Mouse (Mus musculus): Measurements from ENCODE around the gene Lmntd1.

Gene Lmntd1

DNA sequence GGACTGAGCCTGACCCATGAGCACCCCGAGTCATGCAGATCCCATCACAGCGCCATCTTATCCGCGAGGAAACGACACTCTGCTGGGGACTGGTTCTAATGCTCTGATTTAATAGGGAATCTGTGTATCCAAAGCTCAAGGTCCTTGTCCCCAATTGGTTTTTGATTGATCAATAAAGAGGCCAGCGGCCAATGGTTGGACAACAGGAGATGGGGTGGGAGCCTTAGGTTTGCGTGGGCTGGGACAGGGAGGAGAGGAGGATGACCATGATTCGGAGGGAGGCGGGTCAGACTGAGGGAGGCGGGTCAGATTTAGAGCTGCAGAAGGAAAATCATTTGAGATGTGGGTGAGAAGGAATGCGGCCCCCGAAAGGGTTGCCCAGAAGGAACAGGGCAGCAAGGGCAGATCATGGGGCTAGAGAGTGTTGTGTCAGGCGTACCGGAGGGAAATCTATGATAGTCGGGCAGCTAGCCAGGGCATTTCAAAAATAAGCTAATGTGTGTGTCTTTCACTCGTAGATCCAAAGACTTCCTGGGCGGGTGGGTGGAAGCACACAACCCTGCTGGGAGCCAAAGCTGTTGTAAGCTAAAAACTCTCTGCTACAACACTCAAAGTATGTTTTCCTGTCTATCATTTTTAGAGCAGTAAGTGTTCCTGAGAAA, 131.3 kb downstream of the Lmntd1 start:
- DNase-seq, result peak; percentile 9

DNA sequence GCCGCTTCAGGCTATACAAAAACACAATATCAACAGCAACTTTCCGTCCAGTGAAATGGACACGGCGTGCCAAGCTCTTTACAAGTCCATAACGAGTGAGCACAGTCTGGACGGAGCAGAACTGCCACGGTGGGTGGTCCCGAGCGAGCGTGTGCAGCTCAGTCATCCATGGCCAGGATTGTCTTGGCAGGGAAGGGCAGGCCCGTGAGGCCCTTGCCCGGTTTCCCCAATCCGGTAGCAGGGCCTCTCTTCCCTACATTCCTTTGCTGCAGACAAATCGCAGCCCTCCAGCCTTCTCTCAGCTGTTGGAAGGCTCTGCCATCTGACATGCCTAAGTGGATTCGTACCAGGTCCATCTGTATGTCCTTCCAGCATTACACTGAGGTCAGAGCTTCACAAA, 132.2 kb downstream of the Lmntd1 start:
- no peak for DNase-seq

DNA sequence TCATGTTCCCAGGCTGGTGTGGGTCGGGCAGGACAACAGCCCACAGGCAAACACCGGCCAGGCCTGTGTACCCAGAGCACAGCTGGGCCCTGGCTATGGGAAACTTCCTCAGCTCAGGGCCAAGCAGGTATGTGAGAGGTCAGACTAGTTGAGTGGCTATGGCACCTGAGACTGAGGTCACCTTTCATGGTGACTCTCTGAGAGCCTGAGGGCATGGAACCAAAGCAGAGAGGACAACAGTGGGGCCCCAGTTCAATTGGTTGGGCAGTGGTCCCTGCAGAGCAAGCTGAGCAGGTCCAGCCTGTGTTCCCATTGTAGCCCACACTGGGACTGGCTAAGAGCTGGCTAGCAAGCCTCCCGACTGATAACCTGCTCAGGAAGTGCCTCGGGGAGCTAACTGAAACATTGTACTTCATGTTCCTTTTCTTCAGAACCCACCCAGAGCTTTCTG, 135.3 kb downstream of the Lmntd1 start:
- DNase-seq, result no peak

DNA sequence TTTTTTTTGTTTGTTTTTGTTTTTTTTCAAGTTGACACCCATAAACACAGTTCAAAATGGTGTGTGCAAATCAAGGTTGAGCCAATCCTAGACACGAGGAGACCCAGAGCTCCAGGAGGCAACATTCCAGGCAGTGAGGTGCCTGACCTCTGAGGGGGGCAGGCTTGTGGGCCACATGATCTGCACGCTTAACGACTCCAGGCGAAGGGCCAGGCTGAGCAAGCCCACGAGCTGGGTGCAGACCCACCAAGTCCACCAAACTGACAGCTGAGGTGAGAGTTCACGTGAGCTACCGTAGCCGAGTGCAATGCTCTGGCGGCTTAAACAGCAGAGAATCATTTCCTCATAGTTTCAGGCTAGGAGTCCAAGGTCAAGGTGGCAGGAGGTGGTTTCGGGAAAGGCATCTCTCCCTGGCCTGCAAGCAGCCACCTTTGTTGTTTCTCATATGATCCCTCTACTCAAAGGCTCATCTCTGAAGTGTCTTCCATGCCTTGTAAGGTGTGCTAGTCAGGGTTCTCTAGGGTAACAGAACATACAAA, 136.7 kb downstream of the Lmntd1 start:
- no peak for DNase-seq

DNA sequence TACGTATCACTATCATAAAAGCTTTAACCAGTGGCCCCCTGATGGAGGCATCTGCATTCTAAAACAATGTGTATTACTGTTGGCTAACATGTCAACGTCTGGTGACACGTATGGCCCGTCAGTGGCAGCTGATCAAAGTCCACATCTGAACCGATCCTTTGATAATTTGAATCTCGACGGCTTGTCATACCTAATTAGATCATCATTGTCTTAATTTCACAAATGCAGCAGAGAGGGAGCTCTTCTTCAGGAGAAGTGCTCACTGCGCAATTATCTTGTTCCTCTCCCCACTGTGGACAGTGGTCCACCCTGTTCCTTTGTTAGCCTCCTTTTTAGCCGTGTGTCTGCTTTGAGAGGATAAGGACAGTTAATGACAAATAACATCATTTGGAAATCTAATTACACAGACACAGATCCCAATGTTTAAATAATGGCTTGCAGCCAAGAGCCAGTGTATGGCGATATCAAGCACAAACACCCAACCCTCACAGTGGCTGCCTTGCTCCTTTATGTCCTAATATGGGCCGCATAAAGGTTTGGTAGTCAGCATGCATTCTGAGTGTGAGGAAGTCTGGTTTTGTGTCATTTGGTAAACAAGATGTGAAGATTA, 142.4 kb downstream of the Lmntd1 start:
- no peak for DNase-seq

DNA sequence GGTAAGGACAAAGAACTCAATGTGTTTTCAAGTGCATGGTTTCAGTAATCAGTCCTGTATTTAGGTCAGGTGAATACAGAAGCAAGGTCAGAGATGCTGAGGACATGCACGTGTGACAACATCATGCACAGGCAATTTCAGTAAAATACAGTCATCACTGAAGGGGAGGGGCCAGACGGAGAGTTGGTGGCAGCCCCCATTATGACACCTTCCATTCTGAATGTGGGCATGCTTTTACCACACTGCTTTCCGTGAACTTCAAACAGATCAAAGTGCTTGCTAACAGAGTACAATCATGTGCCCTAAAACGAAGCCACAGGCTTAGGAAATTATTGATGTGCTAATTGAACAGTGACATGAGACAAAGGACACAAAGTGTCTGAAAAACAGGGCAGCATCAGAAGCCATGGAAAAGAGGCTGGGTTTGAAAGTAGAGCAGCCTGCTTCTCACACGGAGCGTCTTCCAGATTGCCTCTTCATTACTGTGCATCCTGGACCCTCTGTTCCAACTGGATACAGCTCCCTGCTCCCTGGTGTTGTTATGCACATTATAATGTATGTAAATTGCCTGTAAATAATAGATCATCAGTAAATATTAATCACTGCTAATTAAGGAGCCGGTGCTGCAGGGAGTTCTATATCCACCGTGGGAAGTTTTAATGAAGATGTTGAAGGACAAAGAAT, 144.7 kb downstream of the Lmntd1 start:
- DNase-seq, result no peak

DNA sequence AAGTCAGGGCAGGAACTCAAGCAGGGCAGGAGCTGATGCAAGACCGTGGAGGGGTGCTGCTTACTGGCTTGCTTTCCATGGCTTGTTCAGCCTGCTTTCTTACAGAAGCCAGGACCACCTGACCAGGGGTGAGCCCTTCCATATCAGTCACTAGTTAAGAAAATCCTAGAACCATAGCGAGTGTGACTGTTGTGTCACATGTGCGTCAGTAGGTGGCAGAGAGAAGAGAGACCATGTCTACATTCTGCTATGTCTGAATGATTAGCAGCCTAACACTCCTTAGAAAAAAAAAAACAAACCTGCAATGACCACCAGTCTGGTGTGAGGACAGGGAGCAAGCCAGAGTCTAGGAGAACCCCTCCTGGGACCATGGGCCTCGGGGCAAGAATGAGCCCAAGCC, 150.1 kb downstream of the Lmntd1 start:
- no peak for DNase-seq

DNA sequence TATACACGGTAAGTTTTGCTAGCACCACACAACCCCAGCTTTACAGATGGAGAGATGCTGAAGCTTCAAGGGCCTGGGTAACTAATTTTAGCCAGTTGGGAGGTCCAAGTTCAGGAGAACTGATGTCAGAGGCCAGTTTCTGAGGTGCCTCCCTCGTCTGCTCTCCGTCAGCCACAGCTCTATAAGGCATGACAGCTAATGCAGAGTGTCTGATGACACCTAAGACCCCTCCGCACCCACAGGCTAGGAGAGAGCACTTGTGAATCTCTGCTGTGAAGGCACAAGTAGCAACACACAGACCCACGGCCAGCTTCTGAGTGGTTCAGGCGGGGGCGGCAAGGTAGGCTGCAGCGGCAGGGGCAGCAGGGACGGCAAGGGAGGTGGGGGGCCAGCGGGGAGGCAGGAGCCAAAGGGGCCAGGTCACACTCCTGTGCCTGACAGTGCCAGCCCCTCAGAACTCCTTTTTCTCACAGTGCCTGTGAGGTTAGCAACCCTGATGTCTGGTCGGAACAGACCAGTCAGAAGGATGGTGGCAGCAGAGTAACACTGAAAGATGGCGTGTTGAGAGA, 151.4 kb downstream of the Lmntd1 start:
- no peak for DNase-seq

DNA sequence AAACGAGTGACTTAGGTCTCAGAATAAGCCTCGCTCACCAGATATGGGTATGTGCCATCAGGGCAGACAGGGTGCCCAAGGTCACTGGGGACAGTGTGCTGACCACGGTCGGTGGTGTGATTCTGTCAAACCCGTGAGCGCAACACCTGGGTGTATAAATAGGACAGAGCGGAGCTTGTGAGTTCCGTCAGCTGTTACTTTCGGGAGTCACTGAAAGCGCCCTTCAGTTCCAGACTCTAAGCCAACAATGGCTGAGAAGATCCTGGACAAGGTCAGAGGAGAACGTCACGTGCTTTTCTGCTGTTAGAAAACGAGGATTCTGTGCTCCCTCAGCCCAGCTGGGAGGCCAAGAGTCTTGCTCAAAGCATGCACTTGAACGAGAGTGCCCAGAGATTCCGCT, 157.1 kb downstream of the Lmntd1 start:
- DNase-seq, result no peak

DNA sequence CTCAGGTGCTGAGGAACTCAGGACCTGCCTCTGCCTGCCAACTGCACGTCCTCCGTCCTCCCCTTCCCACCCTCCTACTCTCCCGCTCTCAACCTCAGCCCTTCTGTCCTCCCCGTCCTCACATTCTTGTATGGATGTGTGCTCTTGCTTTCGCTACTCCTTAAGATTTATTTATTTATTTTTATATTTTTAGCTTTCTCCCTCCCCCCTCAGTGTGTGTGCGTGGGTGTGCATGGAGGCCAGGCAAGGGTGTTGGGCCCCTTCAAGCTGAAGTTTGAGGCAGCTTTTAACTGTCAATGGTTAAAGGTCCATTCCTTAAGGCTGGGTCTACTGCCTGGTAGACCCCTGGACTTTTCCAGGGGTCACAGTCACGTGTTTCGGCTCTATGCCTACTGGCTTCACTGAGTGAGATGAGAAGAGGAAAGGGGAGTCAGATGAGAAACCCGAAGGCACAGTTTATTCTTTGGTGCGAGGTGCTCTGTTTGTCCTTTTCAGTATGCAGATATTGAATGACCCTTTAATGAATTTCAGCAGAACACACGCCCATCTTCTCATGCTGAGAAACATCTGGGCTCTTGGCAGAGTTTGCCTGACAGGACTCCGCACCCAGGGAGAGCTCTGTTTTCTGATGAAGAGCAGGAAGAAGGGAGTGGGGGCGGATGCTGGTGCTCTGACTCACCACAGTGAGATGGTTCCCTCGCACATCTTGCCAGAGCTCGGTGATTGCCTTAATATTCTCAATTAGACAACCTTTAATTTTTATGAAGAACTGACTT, 163.3 kb downstream of the Lmntd1 start:
- no peak for DNase-seq

DNA sequence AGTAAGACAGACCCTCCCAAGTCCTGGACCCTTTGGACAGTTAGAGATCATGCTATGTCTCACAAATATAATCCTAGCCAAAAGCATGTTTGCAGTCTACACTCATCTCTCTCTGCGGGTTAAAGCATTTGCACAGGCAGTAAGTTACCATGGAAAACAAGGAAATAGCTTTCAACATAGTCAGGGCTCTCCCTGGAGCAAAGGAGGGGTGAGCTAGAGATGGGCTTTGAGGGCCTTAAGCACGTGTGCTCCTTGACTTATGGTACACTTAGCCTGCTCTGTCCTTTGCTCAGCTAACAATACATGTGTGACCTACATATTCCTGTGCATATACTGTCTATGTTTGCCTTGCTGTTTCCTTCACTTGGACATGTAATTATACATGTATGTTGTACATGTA, 165.8 kb downstream of the Lmntd1 start:
- DNase-seq, result no peak

DNA sequence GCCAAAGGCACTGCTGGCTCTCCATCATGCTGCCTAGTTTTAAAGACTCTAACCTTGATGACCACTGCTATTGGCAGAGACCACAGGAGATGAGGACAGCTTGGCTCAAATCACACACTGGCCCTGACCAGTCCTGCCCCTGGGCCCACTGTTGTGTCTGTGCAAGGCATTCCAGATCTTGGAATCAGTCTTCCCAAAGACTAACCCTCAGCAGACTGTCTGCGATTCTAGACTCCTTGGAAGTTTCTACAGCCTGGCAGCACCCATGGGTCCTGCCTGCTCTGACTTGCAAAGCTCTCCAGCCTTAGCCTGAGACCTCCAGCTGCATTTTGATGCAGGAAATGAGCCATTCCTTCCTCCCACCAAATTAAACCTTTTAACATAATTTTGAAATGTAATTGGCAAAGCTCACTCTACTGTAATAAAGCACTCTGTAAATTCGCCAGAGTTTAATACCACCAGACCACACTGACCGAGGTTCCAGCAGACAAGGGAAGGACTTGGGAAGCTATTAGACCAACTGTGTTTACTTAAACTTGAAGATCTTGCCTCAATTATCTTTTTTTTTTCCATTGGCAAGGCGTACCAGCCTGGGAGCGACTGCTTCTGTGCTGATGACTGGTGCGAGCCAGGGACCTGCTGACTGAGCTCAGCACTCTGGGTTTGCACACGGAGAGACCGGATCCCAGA, 168.2 kb downstream of the Lmntd1 start:
- DNase-seq, result no peak

DNA sequence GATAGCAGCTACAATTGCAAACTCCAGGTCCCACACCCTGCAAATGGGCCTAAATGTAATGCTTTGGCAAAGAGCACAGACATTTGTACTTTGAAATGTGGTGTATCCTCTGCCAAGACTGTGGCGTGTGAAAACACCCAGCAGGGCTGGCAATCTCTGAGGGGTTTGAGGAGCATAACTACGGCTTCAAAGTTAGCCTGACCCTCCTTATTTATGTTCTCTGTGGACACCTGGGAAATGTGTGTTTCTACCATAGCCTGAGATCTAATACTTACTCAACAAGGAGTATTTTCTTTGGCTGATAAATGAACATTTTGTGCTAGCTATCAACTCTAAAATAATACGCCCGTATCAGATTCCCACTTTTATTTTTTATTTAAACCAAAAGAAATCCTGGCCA, 168.7 kb downstream of the Lmntd1 start:
- DNase-seq, result no peak

DNA sequence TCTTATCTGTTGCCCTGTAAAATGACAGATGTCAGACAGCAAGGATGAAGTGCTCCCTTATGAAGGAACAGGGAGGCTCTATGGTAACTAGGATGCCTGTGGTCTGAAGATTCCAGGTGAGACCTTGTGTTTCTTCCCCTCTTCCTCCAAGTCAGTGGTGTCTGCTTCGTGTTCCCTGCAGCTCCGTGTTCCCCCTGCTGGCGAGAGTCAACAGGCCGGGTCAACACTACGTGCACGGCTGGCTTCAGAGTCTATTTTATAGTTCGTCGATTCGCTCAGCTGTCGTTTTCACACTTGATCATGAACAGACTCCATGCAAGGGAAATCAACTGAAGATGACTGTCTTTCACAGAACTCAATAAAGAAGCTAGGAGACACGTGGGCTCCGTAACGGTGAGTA, 171.3 kb downstream of the Lmntd1 start:
- DNase-seq, result no peak

DNA sequence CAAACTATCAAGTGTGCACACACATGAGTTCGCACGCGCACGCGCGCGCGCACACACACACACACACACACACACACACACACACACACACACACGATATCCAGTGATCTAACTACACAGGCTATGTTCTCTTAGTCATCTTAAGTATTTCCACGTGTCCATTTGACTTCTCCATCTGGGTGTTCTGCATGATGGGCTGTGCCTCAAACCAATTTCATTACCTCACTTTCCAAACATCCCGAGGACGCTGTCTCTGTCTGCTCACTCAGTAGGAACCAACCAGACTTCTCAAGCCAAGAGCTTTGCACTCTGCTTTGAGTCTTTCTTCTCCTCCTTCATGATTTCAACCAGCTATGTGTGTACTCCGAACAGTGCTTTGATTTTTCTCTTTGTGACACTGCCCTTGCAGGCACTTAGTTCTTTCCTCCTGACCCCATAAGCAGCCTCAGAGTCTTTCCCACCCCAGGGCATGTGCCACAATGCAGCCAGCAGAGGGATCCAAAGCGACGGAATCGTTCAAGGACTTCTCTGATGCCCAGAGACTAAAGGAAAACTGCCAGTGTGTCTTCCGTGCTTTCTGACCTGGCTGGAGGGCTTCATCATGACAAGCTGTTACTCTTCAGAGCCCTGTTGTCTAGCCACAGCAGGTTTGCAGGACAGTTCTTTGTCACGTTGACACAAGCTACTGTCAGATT, 172.6 kb downstream of the Lmntd1 start:
- peak; percentile 12 for DNase-seq

DNA sequence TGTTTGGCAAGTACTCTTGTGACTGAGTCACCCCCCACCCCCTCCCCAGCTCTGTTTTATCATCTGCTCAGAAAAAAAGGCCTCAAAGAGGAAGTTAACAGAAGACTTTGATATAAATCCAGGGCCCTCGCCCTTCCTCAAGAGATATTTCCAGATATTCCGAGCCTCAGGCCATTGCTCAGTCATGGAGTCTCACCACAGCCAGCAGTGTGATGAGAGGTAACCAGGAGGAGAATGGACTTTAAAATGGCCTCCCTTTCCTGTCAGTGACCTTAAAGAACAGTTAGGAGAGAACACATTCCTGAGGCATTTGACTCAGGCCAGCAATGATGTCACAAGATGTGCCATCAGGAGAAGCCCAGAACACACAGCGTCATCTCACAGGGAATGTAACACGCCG, 175.3 kb downstream of the Lmntd1 start:
- DNase-seq, result no peak

DNA sequence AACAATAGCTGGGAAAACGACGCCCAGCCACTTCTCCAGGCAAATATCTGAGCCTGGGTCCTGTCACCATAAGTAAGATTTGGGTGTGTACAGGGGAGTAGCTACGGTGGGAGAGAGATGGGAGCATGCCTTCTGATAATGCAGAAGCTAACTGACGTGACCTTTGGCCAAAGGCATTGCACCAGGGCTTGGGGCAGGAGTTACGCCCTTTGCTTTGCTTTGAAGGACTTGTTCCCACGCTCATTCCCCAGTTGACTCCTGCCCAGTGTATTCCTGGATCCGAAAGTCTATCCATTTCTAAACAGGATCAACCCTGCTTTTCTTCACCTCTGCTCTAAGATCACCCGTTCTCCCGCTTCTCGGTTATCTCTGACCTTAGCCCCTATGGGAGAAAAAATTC, 178.4 kb downstream of the Lmntd1 start:
- no peak for DNase-seq

DNA sequence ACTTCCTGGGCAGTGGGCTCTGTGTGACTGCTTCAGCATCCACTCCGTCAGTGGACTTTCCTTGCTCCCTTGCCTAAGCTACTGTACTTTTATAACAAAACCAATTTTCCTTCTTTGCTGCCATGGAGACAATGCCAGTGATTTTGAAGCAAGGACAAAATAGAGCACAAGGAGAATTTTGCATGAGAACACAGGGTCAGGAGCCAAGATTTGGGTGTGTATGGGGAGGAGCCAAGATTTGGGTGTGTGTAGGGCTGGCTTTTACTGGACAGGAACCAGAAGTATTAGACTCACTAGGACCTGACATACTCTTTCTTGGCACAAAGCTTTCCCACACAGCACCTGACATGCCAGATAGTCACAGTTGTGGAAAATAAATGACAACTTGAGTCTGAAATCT, 179.0 kb downstream of the Lmntd1 start:
- DNase-seq, result no peak

DNA sequence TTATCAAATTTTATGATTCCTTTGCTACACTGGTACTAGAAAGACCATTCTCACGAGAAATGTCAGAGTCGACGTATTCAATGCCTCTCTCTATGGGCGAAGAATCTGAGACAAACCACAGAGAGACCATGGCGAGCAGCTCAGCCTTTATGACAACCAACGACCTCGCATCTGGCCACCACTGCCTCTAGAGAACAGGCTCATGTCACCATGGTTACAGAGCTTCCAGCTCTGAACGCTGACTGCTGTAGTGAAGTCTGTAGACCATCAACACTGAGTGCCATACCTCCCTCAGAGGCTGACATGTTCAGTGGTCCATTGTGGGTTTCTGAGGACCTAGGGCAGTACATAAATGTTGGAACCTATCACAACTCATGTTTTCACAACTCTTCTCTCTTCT, 180.2 kb downstream of the Lmntd1 start:
- DNase-seq, result no peak

DNA sequence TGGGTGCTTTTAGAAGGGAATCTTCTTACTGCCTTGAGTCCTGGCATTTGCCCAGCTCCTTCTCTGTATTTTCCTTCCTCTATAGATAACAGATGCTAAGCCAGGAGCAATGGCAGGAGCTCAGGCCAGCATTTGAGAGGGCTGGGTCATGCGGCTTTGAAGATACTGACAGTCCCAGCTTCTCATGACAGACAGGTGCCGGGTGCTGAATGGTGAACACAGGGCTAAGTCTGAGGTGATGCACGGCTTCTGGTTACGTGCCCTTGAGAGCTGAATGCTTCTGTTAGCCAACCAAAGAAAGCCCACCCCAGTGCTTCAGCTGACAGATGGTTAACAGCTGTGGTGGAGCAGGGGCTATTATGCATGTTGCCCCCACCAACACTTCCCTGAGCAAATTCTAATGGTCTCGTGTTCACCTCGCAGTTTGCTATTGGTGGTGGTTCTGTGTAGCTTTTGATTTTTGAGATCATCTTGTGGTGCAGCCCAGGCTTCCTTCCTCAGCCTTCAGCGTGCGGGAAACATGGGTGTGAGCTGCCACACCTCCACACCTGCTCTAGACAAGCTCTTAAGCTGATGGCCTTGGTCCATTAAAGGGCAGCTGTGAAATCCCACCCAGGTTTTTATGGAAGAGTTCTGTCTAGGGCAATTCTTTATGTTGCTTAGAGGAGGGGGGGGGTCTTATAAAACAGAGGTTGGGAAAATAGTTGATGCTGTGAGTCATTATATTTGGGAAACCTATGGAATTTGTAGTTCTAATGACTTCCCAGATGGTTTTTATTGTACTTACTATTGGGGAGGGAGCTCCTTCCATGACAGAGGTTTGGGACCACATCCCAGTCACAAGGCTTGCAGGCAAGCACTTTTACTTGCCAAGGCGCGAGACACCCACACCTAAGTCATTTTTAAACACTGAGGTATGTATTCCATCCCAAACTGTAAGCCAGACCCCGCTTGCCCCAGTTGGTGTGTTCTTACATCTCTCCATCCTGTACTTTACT, 181.1 kb downstream of the Lmntd1 start:
- DNase-seq, result no peak

Measured in cerebellum, adult 11-12 months (tissue).